Mouse (Mus musculus): ENCODE results near the gene Xrcc4. TPM values are rescaled to one million over a fixed set of nuclear protein-coding genes. Genes with fewer than 3 reads are reported as not detected.
A peak's percentile ranks its signal among the peaks of the same experiment; 100 is the strongest.
"Not testable (repeated sequence)": the region's sequence is repeated elsewhere in the genome, so short reads cannot be mapped to it uniquely, and the experiment has no call there.

The Xrcc4 gene
- polyA plus RNA-seq, 1 experiment from 2014 or later, result 15.8 TPM

GRCm38 (mm10) chr13:89791475-89791874 is 297.9 kb downstream of the Xrcc4 start:
- ATAC-seq (ENCODE audit: low read depth), result no peak
- no peak overlapping the region for H3K27ac ChIP-seq (replicated peaks)
- H3K27me3 ChIP-seq, result peaks cover 13% of the 10 kb centered on the region
- WGBS, result 63% methylated on average over 5 of the region's 5 CpGs
- no peaks in the 10 kb centered on the region for H3K4me1 ChIP-seq (replicated peaks)
- H3K4me3 ChIP-seq, result no peak overlapping the region
- H3K4me2 ChIP-seq, result no peak overlapping the region
- no peaks in the 10 kb centered on the region for H3K36me3 ChIP-seq
- no peaks in the 10 kb centered on the region for H3K9me3 ChIP-seq
- H3K9ac ChIP-seq, result no peak overlapping the region

DNA sequence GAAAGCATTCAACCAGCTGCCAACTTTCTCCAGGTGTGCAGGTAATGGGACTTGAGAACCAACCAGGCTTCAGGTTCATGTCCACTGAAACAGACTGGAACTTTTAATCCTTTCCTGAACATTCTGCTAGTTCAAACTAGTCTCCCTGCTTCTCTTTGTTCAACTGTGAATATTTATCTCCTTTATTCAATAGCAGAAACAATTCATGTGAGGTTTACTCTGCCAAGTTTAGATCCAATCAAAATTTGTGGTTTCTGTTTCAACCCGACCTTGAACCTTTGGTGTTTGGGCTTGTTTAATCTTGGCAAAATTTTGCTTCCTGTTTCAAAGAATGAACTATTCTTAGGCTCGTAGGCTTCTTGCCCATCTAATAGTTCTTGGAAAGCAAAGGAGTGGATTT is 306.5 kb downstream of the Xrcc4 start:
- Histone ChIP-seq H3K4me2 (no peak overlapping the region), H3K9ac (no peak overlapping the region), H3K4me3 (no peak overlapping the region), H3K27ac (replicated peaks) (no peak overlapping the region), H3K4me1 (replicated peaks) (0 out of 2 replicates have a peak, but pooled peaks cover 3% of the 10 kb centered on the region), H3K27me3 (no peaks in the 10 kb centered on the region), H3K9me3 (no peaks in the 10 kb centered on the region), H3K36me3 (no peaks in the 10 kb centered on the region)
- no peak for ATAC-seq (ENCODE audit: low read depth)
- 81% methylated on average over 2 of the region's 2 CpGs for WGBS

GRCm38 (mm10) chr13:89780276-89780675 is 309.1 kb downstream of the Xrcc4 start:
- Histone ChIP-seq H3K27me3 (no peaks in the 10 kb centered on the region), H3K4me2 (no peak overlapping the region), H3K9me3 (no peaks in the 10 kb centered on the region), H3K4me3 (no peak overlapping the region), H3K27ac (replicated peaks) (no peak overlapping the region), H3K4me1 (replicated peaks) (0 out of 2 replicates have a peak, but pooled peaks cover 3% of the 10 kb centered on the region), H3K9ac (no peak overlapping the region), H3K36me3 (no peaks in the 10 kb centered on the region)
- no peak for ATAC-seq (ENCODE audit: low read depth)
- 44% methylated on average over 3 of the region's 3 CpGs for WGBS

DNA sequence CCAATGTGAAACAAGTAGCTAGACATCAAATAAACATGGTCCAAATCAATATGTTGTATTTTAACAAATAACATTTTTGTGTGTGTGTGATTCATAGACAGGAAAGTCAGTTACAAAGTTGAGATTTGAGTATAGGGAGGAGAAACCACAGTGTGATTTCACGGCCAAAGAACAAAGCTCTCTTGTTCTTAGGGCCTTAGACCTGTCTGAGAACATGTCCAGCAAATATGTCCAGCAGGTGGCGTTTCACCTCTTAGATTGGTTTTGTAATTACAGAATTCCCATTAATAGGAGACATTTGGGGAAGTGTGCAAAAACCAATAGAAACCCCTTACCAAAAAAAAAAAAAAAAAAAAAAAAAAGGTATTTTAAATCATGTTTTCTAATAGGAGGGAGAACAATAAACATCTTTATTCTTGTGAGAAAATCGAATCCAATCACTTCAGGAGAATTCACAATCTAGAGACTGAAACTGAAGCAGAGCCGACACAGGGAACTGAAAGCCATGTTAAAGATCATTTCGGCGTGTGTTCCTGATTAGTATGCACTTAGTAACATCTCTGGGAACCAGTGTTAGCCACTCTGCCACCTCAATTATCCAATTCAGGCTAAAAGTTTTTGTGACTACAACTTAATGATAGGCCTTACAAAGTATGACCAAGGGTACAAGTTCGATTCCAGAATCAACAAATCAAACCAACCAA is 310.0 kb downstream of the Xrcc4 start:
- ATAC-seq (ENCODE audit: low read depth), result no peak
- Histone ChIP-seq H3K27ac (replicated peaks) (no peak overlapping the region), H3K36me3 (no peaks in the 10 kb centered on the region), H3K4me3 (no peak overlapping the region), H3K4me1 (replicated peaks) (0 out of 2 replicates have a peak, but pooled peaks cover 3% of the 10 kb centered on the region), H3K9ac (no peak overlapping the region), H3K9me3 (no peaks in the 10 kb centered on the region), H3K27me3 (no peaks in the 10 kb centered on the region), H3K4me2 (no peak overlapping the region)
- WGBS, result 58% methylated on average over 7 of the region's 7 CpGs

DNA sequence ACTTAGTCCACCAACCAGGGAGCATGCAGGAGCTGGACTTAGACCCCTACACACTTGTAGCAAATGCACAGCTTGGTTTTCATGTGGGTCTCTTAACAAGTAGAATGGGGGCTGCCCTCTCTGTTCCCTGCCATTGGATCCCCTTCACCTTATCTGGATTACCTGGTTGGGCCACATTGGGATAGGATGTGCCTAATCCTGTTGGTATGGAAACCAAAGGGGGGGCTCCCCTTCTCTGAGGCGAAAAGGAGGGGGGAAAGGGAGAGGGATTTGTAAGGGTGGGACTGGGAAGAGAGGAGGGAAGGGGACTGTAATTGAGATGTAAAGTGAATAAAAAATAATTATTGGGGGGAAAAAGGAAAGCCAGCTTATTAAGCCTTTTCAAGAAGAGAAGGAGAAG is 311.6 kb downstream of the Xrcc4 start:
- WGBS, result 86% methylated on average over 1 of the region's 1 CpGs
- Histone ChIP-seq H3K9ac (no peak overlapping the region), H3K27ac (replicated peaks) (no peak overlapping the region), H3K9me3 (no peaks in the 10 kb centered on the region), H3K4me1 (replicated peaks) (0 out of 2 replicates have a peak, but pooled peaks cover 3% of the 10 kb centered on the region), H3K27me3 (no peaks in the 10 kb centered on the region), H3K4me3 (no peak overlapping the region), H3K4me2 (no peak overlapping the region), H3K36me3 (no peaks in the 10 kb centered on the region)
- no peak for ATAC-seq (ENCODE audit: low read depth)

GRCm38 (mm10) chr13:89777146-89777545 is 312.3 kb downstream of the Xrcc4 start:
- H3K9me3 ChIP-seq, result no peaks in the 10 kb centered on the region
- no peak overlapping the region for H3K9ac ChIP-seq
- no peak overlapping the region for H3K27ac ChIP-seq (replicated peaks)
- no peak for ATAC-seq (ENCODE audit: low read depth)
- 0 out of 2 replicates have a peak, but pooled peaks cover 3% of the 10 kb centered on the region for H3K4me1 ChIP-seq (replicated peaks)
- H3K4me2 ChIP-seq, result no peak overlapping the region
- WGBS, result 90% methylated on average over 1 of the region's 1 CpGs
- H3K36me3 ChIP-seq, result no peaks in the 10 kb centered on the region
- H3K4me3 ChIP-seq, result no peak overlapping the region
- H3K27me3 ChIP-seq, result no peaks in the 10 kb centered on the region

GRCm38 (mm10) chr13:89766551-89766950 is 322.9 kb downstream of the Xrcc4 start:
- ATAC-seq (ENCODE audit: low read depth), result no peak
- Histone ChIP-seq H3K4me3 (no peak overlapping the region), H3K36me3 (no peaks in the 10 kb centered on the region), H3K27ac (replicated peaks) (no peak overlapping the region), H3K9ac (no peak overlapping the region), H3K9me3 (no peaks in the 10 kb centered on the region), H3K4me2 (no peak overlapping the region), H3K4me1 (replicated peaks) (no peaks in the 10 kb centered on the region), H3K27me3 (no peaks in the 10 kb centered on the region)
- 82% methylated on average over 1 of the region's 1 CpGs for WGBS

- H3K4me2 ChIP-seq, result no peak overlapping the region
- no peak overlapping the region for H3K27ac ChIP-seq (replicated peaks)
- H3K4me3 ChIP-seq, result no peak overlapping the region
- H3K4me1 ChIP-seq (replicated peaks), result no peaks in the 10 kb centered on the region
- H3K36me3 ChIP-seq, result no peaks in the 10 kb centered on the region
- no peaks in the 10 kb centered on the region for H3K9me3 ChIP-seq
- H3K27me3 ChIP-seq, result no peaks in the 10 kb centered on the region
- WGBS, result 94% methylated on average over 3 of the region's 3 CpGs
- ATAC-seq (ENCODE audit: low read depth), result no peak
- H3K9ac ChIP-seq, result no peak overlapping the region
These were observed 323.4 kb downstream of the Xrcc4 start for GRCm38 (mm10) chr13:89765966-89766365.

GRCm38 (mm10) chr13:89762339-89762738 is 327.1 kb downstream of the Xrcc4 start:
- Histone ChIP-seq H3K36me3 (no peaks in the 10 kb centered on the region), H3K27ac (replicated peaks) (no peak overlapping the region), H3K27me3 (no peaks in the 10 kb centered on the region), H3K9me3 (no peaks in the 10 kb centered on the region), H3K4me3 (no peak overlapping the region), H3K4me1 (replicated peaks) (no peaks in the 10 kb centered on the region), H3K4me2 (no peak overlapping the region), H3K9ac (no peak overlapping the region)
- 79% methylated on average over 3 of the region's 3 CpGs for WGBS
- ATAC-seq (ENCODE audit: low read depth), result no peak

DNA sequence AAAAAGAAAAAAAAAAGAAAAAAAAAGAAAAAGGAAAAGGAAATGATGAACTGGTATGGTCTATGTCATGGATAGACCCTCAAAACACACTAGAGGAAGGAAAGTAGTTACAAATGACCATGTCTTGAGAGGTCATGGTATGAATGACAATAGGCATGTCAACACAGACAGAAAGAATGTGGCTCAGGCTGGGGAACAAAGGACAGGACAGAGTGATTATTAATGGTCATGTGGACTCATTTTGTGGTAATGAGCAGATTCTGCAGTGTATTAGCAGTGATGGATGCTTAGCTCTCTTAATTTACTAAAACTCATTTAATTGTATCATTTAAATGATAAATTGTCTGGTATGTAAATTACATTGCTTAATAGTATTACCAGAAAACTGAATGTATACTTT is 333.1 kb downstream of the Xrcc4 start:
- Histone ChIP-seq H3K4me2 (no peak overlapping the region), H3K4me1 (replicated peaks) (no peaks in the 10 kb centered on the region), H3K27me3 (no peaks in the 10 kb centered on the region), H3K27ac (replicated peaks) (no peak overlapping the region), H3K36me3 (no peaks in the 10 kb centered on the region), H3K4me3 (no peak overlapping the region), H3K9me3 (no peaks in the 10 kb centered on the region), H3K9ac (no peak overlapping the region)
- ATAC-seq (ENCODE audit: low read depth), result no peak

GRCm38 (mm10) chr13:89750562-89750961 is 338.8 kb downstream of the Xrcc4 start:
- not testable (repeated sequence) for H3K9ac ChIP-seq; H3K27me3 ChIP-seq; H3K9me3 ChIP-seq; H3K4me2 ChIP-seq; H3K4me3 ChIP-seq; H3K4me1 ChIP-seq (replicated peaks); H3K36me3 ChIP-seq; ATAC-seq (ENCODE audit: low read depth); H3K27ac ChIP-seq (replicated peaks)
- 32% methylated on average over 3 of the region's 3 CpGs for WGBS

- H3K36me3 ChIP-seq, result no peaks in the 10 kb centered on the region
- H3K4me3 ChIP-seq, result peak overlapping the region; percentile 63
- WGBS, result 5% methylated on average over 8 of the region's 8 CpGs
- H3K4me2 ChIP-seq, result peak overlapping the region; percentile 99
- H3K9me3 ChIP-seq, result no peaks in the 10 kb centered on the region
- H3K27ac ChIP-seq (replicated peaks), result no peak overlapping the region
- peaks cover 40% of the 10 kb centered on the region for H3K4me1 ChIP-seq (replicated peaks)
- peak overlapping the region; percentile 76; the same call in 1 of the 2 replicates for H3K9ac ChIP-seq
- ATAC-seq (ENCODE audit: low read depth), result no peak
- peaks cover 11% of the 10 kb centered on the region for H3K27me3 ChIP-seq
These were observed 346.2 kb downstream of the Xrcc4 start for GRCm38 (mm10) chr13:89743201-89743600.

DNA sequence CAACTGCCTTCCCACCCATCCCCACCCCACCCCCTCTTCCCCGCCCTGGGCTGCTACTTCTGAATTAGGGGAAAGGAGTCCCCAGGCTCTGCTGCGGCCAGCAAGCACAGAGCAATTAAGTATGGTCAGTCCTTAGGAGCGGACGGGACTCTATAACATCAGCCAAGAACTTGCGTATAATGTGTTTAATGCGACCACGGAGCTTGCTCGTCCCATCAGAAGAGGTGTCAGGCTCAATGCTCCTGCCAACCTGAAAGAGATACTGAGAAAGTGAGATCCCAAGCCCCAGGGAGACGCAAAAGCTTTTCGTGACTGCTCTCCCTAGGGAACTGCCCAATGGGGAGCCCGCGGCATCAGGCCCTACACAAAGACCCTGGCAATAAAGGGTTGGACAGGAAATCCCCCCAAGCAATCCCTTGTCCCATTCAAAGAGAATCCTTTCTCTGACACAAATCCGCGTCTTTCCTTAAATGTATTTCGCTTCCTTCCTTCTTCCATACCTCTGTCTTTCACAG is 346.7 kb downstream of the Xrcc4 start:
- Histone ChIP-seq H3K36me3 (no peaks in the 10 kb centered on the region), H3K4me1 (replicated peaks) (peaks cover 40% of the 10 kb centered on the region), H3K27ac (replicated peaks) (0 out of 2 replicates have a peak overlapping the region, but pooled peaks have one; percentile 25), H3K4me3 (peak overlapping the region; percentile 63), H3K9ac (peak overlapping the region; percentile 76), H3K9me3 (no peaks in the 10 kb centered on the region), H3K27me3 (peaks cover 13% of the 10 kb centered on the region), H3K4me2 (peak overlapping the region; percentile 99)
- 1% methylated on average over 15 of the region's 15 CpGs for WGBS
- ATAC-seq (ENCODE audit: low read depth), result peak; percentile 30

Measured in neural tube, embryonic 13.5 days (tissue).